Mouse (Mus musculus): ENCODE data around the gene Gm7073. TPM values are rescaled to one million over a fixed set of nuclear protein-coding genes. Genes with fewer than 3 reads are reported as not detected.

Gene Gm7073
- not detected for total RNA-seq (2021)
- long read RNA-seq, experiment 1, result 0 reads
- long read RNA-seq, experiment 2, result 0 reads

GRCm38 (mm10) chrX:60539149-60539548, at the start of gene Gm7073:
Gene Gm7073, minus strand, starts transcription at chrX:60539249.
- no peak for DNase-seq (ENCODE audit: low spot score in 2 of 2)
- intact Hi-C loops (cut with DNase I), result no loop called here

- DNase-seq (ENCODE audit: low spot score in 2 of 2), result no peak
- intact Hi-C loops (cut with DNase I), result no loop called here
Measured at GRCm38 (mm10) chrX:60570539-60570938, 31.5 kb upstream of the Gm7073 start.

GRCm38 (mm10) chrX:60569047-60569446, 30.0 kb upstream of the Gm7073 start:
- DNase-seq (ENCODE audit: low spot score in 2 of 2), result no peak
- intact Hi-C loops (cut with DNase I), result no loop called here

GRCm38 (mm10) chrX:60555242-60555641, 16.2 kb upstream of the Gm7073 start:
- no peak for DNase-seq (ENCODE audit: low spot score in 2 of 2)
- intact Hi-C loops (cut with DNase I), result no loop called here

GRCm38 (mm10) chrX:60547444-60548304, 8.6 kb upstream of the Gm7073 start:
- intact Hi-C loops (cut with DNase I), result no loop called here
- peak in 1 of 2 experiments; percentile 24 for DNase-seq (ENCODE audit: low spot score in 2 of 2)

- DNase-seq (ENCODE audit: low spot score in 2 of 2), result no peak
- intact Hi-C loops (cut with DNase I), result no loop called here
Measured at GRCm38 (mm10) chrX:60547098-60547443, 8.0 kb upstream of the Gm7073 start.

- no peak for DNase-seq (ENCODE audit: low spot score in 2 of 2)
- intact Hi-C loops (cut with DNase I), result no loop called here
Measured at GRCm38 (mm10) chrX:60545906-60546305, 6.9 kb upstream of the Gm7073 start.

- DNase-seq (ENCODE audit: low spot score in 2 of 2), result no peak
- intact Hi-C loops (cut with DNase I), result no loop called here
Measured at GRCm38 (mm10) chrX:60545444-60545843, 6.4 kb upstream of the Gm7073 start.

GRCm38 (mm10) chrX:60544098-60544497, 5.0 kb upstream of the Gm7073 start:
- intact Hi-C loops (cut with DNase I), result no loop called here
- no peak for DNase-seq (ENCODE audit: low spot score in 2 of 2)

GRCm38 (mm10) chrX:60542901-60543300, 3.9 kb upstream of the Gm7073 start:
- DNase-seq (ENCODE audit: low spot score in 2 of 2), result peak in 1 of 2 experiments; percentile 2
- intact Hi-C loops (cut with DNase I), result no loop called here

GRCm38 (mm10) chrX:60503995-60504394, 35.1 kb downstream of the Gm7073 start:
- intact Hi-C loops (cut with DNase I), result loop anchor here (10.0 kb wide), 1 partner anchor 391 kb away; the partner anchor contains the start of gene Sox3

GRCm38 (mm10) chrX:60497750-60498149, 41.3 kb downstream of the Gm7073 start:
- intact Hi-C loops (cut with DNase I), result loop anchor here (5.0 kb wide), 1 partner anchor 550 kb away; no protein-coding TSS in a partner anchor
- no peak for DNase-seq (ENCODE audit: low spot score in 2 of 2)

More at GRCm38 (mm10) chrX:60503995-60504394, 35.1 kb downstream of the Gm7073 start:
- peak; percentile 1 to 7 for DNase-seq (ENCODE audit: low spot score in 2 of 2)

GRCm38 (mm10) chrX:60495308-60495707, 43.7 kb downstream of the Gm7073 start:
- intact Hi-C loops (cut with DNase I), result loop anchor here (5.0 kb wide), 1 partner anchor 552 kb away; no protein-coding TSS in a partner anchor
- DNase-seq (ENCODE audit: low spot score in 2 of 2), result peak in 1 of 2 experiments; percentile 2

GRCm38 (mm10) chrX:60463786-60464185, 75.3 kb downstream of the Gm7073 start:
- peak in 1 of 2 experiments; percentile 2 for DNase-seq (ENCODE audit: low spot score in 2 of 2)
- intact Hi-C loops (cut with DNase I), result no loop called here

GRCm38 (mm10) chrX:60414563-60415111, 124.4 kb downstream of the Gm7073 start:
- intact Hi-C loops (cut with DNase I), result no loop called here
- DNase-seq (ENCODE audit: low spot score in 2 of 2), result no peak

- intact Hi-C loops (cut with DNase I), result no loop called here
Measured at GRCm38 (mm10) chrX:60405681-60406080, 133.4 kb downstream of the Gm7073 start.

GRCm38 (mm10) chrX:60404668-60405044, 134.4 kb downstream of the Gm7073 start:
- DNase-seq (ENCODE audit: low spot score in 2 of 2), result peak; percentile 79 to 85
- intact Hi-C loops (cut with DNase I), result loop anchor here (5.0 kb wide), 2 partner anchors 377 to 1227 kb away; no protein-coding TSS in a partner anchor

More at GRCm38 (mm10) chrX:60405681-60406080, 133.4 kb downstream of the Gm7073 start:
- no peak for DNase-seq (ENCODE audit: low spot score in 2 of 2)

- intact Hi-C loops (cut with DNase I), result loop anchor here (5.0 kb wide), 2 partner anchors 377 to 1227 kb away; no protein-coding TSS in a partner anchor
- peak; percentile 2 to 22 for DNase-seq (ENCODE audit: low spot score in 2 of 2)
Measured at GRCm38 (mm10) chrX:60403764-60404667, 135.0 kb downstream of the Gm7073 start.

GRCm38 (mm10) chrX:60403062-60403763, 135.8 kb downstream of the Gm7073 start:
- intact Hi-C loops (cut with DNase I), result loop anchor here (5.0 kb wide), 2 partner anchors 376 to 1226 kb away; no protein-coding TSS in a partner anchor
- DNase-seq (ENCODE audit: low spot score in 2 of 2), result no peak
